Mouse (Mus musculus): Measurements from ENCODE around the gene Tmem50a.

Gene Tmem50a

DNA sequence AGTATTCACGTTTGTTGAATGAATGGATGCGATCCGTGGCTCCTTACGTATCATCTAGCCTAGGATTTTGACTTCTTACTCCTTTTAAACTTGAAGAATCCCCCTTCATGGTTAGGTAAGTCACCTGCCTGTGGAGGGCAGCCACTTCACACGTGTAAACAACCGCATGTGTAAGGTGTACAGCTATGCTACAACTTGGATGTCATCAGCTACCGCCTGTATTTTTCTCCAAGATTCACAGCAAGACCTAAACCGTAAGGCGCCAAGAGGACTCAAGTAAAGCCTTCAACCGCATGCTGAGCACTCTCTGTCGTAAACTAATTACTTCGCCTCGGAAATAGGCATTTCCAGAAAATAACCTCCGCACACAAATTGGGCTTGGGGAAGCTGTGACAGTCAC, 62.9 kb downstream of the Tmem50a start:
- no peak for DNase-seq (ENCODE audit: low spot score)

DNA sequence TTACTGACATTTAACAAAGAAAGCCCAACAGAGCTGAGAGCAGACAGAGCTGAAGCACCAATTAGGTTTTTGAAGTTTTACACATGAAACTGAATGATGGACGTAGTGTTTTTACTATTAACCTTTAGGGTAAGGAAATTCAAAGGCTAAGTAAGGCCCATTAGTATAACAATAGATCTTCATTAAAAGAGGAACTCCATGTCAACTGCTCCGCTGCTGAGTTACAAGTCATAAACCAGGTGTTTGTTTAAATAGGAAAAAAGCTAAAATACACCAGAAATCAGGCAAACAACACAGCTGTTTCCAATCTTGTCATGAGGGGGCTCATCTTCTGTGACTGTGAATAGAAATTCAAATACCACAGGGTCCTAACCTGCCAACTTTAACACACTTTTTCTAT, 63.6 kb downstream of the Tmem50a start:
- DNase-seq (ENCODE audit: low spot score) = no peak

DNA sequence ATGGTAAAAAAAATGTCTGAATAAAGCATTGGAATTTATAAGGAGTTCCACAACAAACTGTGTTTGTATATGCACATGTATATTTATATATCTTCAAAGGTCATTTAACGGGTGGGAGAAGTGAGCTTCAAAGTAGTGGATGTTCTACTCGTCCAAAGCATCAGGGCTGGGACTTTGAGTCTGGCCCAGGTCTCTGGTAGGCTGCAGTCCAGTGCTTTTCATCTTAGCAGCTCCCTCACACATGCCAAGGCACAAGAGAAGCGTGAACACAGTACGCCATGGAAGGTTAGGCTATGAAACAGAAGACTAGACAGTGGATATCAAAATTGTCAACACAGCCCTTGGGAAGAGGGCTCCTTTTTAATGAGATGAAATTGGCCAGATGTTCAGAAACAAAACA, 64.3 kb downstream of the Tmem50a start:
- no peak for DNase-seq (ENCODE audit: low spot score)

Data from testis, postnatal 14 days (tissue).